In the genomic region with DNA sequence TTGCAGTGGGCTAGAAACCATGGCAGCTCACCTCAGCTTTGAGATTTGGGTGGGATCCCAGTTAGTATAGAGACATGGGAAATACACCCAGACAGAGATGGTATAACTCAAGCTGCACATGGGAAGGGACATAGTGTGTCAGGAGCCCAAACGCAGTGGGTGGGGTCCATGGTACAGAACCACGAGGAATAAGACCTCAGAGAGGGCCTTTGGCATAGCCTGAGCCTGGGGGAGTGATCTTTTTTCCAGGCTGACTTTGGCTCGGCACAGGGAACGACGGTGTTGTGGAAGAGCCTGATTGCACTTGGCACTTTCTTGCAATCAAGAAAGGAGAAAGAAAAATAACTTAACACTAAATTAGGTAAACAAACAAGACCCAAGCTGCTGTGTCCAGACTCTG, we compare ENCODE assay signal across 19 mouse cellular contexts. TPM values are rescaled to one million over a fixed set of nuclear protein-coding genes. Genes with fewer than 3 reads are reported as not detected.
DNase-seq lines count a peak whose midpoint lies in the region; ATAC-seq and TF ChIP-seq lines count a peak whose summit lies in the region.
"Had no signal": no experiment of that assay in that cellular context is flagged by ENCODE, and none has a peak within 500 bp of the region (broad histone marks: within the 10 kb centered on the region; RNA-seq: fewer than 3 reads in every experiment).

No protein-coding gene starts in this region.

- H3K27ac ChIP-seq in gastrocnemius, adult 2 months, result peak overlapping the region; percentile 78
- H3K27ac ChIP-seq in kidney, embryonic 16.5 days (ENCODE audit: low read length), result no peak overlapping the region
- no peak overlapping the region for H3K27ac ChIP-seq in kidney, embryonic 15.5 days
- peak overlapping the region; percentile 84 for H3K27ac ChIP-seq in limb, embryonic 13.5 days
- H3K27ac ChIP-seq: forebrain, embryonic 15.5 days; heart, adult 2 months; heart, embryonic 15.5 days had no signal

- H3K27me3 ChIP-seq in kidney, embryonic 16.5 days (ENCODE audit: insufficient read depth, low read length), result no peaks in the 10 kb centered on the region
- no peaks in the 10 kb centered on the region for H3K27me3 ChIP-seq in kidney, embryonic 15.5 days
- H3K27me3 ChIP-seq in limb, embryonic 13.5 days, result no peaks in the 10 kb centered on the region
- H3K27me3 ChIP-seq: forebrain, embryonic 15.5 days; heart, embryonic 15.5 days had no signal

- no peaks in the 10 kb centered on the region; the same call in 1 of the 2 replicates for H3K36me3 ChIP-seq in kidney, embryonic 16.5 days (ENCODE audit: insufficient read depth, low read length)
- peaks cover 9% of the 10 kb centered on the region; the same call in 1 of the 2 replicates for H3K36me3 ChIP-seq in kidney, embryonic 15.5 days
- H3K36me3 ChIP-seq in limb, embryonic 13.5 days, result peaks cover 11% of the 10 kb centered on the region; the same call in 1 of the 2 replicates
- H3K36me3 ChIP-seq: forebrain, embryonic 15.5 days; heart, embryonic 15.5 days had no signal

- 0 out of 2 replicates have a peak, but pooled peaks have one; percentile 29 for ATAC-seq in kidney, embryonic 16.5 days (ENCODE audit: low FRiP score, low TSS enrichment)
- ATAC-seq in kidney, embryonic 15.5 days (replicated peaks; ENCODE audit: low FRiP score), result no peak
- no peak for ATAC-seq in limb, embryonic 13.5 days (ENCODE audit: low FRiP score, low read depth)
- ATAC-seq: forebrain, embryonic 15.5 days; hindbrain, embryonic 16.5 days; inflammation-experienced regulatory T-cells, adult 6 months had no signal

- 27% methylated on average over 5 of the region's 5 CpGs for WGBS in kidney, embryonic 16.5 days
- WGBS in kidney, embryonic 15.5 days, result 35% methylated on average over 5 of the region's 5 CpGs
- WGBS in limb, embryonic 13.5 days, result 44% methylated on average over 5 of the region's 5 CpGs

- intact Hi-C loops in gastrocnemius, adult 2 months (cut with DNase I), result no loop called here

- no peaks in the 10 kb centered on the region for H3K4me1 ChIP-seq in kidney, embryonic 16.5 days (ENCODE audit: insufficient read depth, low read length)
- H3K4me1 ChIP-seq in kidney, embryonic 15.5 days, result peaks cover 7% of the 10 kb centered on the region; the same call in 1 of the 2 replicates
- H3K4me1 ChIP-seq in limb, embryonic 13.5 days, result peaks cover 37% of the 10 kb centered on the region
- H3K4me1 ChIP-seq: forebrain, embryonic 15.5 days; heart, embryonic 15.5 days had no signal

- no peak overlapping the region for H3K9ac ChIP-seq in kidney, embryonic 16.5 days (replicated peaks; ENCODE audit: low read length)
- no peak overlapping the region for H3K9ac ChIP-seq in kidney, embryonic 15.5 days
- H3K9ac ChIP-seq in limb, embryonic 13.5 days, result no peak overlapping the region
- H3K9ac ChIP-seq: forebrain, embryonic 15.5 days; heart, embryonic 15.5 days had no signal

- peak; percentile 41 for DNase-seq in gastrocnemius, adult 2 months
- DNase-seq in gastrocnemius, adult 8-10 months (ENCODE audit: low spot score in 2 of 2), result no peak
- no peak for DNase-seq in frontal cortex, postnatal 36 days (ENCODE audit: low spot score in 2 of 2)
- no peak for DNase-seq in yolk sac, embryonic 10.5 days (ENCODE audit: low spot score)
- DNase-seq: adrenal gland, postnatal 10 days; cerebellum, adult 11 months; cerebellum, adult 8-10 months; cerebellum, postnatal 14 days; embryo, embryonic 11 days; heart, postnatal 14 days had no signal

- H3K9me3 ChIP-seq in kidney, embryonic 16.5 days (ENCODE audit: low read length), result peaks cover 20% of the 10 kb centered on the region
- H3K9me3 ChIP-seq in kidney, embryonic 15.5 days (replicated peaks), result peaks cover 10% of the 10 kb centered on the region
- H3K9me3 ChIP-seq in limb, embryonic 13.5 days, result peaks cover 15% of the 10 kb centered on the region

- TF ChIP-seq CTCF in gastrocnemius, adult 2 months (IDR thresholded peaks at IDR 0.05), result no peak

- no peak overlapping the region for H3K4me2 ChIP-seq in kidney, embryonic 16.5 days (replicated peaks; ENCODE audit: low read depth, low read length)
- H3K4me2 ChIP-seq in kidney, embryonic 15.5 days, result no peak overlapping the region
- H3K4me2 ChIP-seq in limb, embryonic 13.5 days (replicated peaks), result no peak overlapping the region
- H3K4me2 ChIP-seq: forebrain, embryonic 15.5 days; heart, embryonic 11.5 days; heart, embryonic 15.5 days had no signal

- no peak overlapping the region; the same call in 1 of the 2 replicates for H3K4me3 ChIP-seq in gastrocnemius, adult 2 months
- no peak overlapping the region for H3K4me3 ChIP-seq in kidney, embryonic 16.5 days (ENCODE audit: low read length)
- no peak overlapping the region for H3K4me3 ChIP-seq in kidney, embryonic 15.5 days (replicated peaks)
- H3K4me3 ChIP-seq in limb, embryonic 13.5 days, result no peak overlapping the region
- H3K4me3 ChIP-seq: forebrain, embryonic 15.5 days; heart, adult 2 months; heart, embryonic 15.5 days had no signal

RNA-seq across cellular contexts. Expression of gene Fam20b, which starts 50.3 kb away (rescaled TPM):
- total RNA-seq in gastrocnemius, adult 2 months (2021), result 10 to 100 TPM; 28.5 to 35.2 TPM
- 10 to 100 TPM; 28.2 to 50.5 (median 34.6) TPM for total RNA-seq in gastrocnemius, adult 8-10 months (2022)
- 29.8 and 36.6 TPM in 2 replicates for polyA plus RNA-seq in kidney, embryonic 16.5 days (2015; fragmentation: Nextera tagmentation; extraction: Ambion mirVana)
- 32.0 and 33.5 TPM in 2 replicates for polyA plus RNA-seq in kidney, embryonic 15.5 days (2015; fragmentation: Nextera tagmentation; extraction: Ambion mirVana)
- 24.3 and 27.7 TPM in 2 replicates for polyA plus RNA-seq in limb, embryonic 13.5 days (2015; fragmentation: Nextera tagmentation; extraction: Ambion mirVana)

Comparison
In these comparisons a context has a peak if more than half of its experiments do, and no peak if none do; other contexts are left out.
1. H3K27ac ChIP-seq: peak in gastrocnemius, adult 2 months (single experiment) and limb, embryonic 13.5 days (single experiment); none in kidney, embryonic 16.5 days (single experiment) and kidney, embryonic 15.5 days (single experiment).